Mouse (Mus musculus): ENCODE measurements at regions not wholly inside any gene's neighbourhood (a gene's known extent, or its start where the extent isn't known, plus 50 kb on each side); places are given as distances from the start of the nearest gene placed in this dataset.

DNA sequence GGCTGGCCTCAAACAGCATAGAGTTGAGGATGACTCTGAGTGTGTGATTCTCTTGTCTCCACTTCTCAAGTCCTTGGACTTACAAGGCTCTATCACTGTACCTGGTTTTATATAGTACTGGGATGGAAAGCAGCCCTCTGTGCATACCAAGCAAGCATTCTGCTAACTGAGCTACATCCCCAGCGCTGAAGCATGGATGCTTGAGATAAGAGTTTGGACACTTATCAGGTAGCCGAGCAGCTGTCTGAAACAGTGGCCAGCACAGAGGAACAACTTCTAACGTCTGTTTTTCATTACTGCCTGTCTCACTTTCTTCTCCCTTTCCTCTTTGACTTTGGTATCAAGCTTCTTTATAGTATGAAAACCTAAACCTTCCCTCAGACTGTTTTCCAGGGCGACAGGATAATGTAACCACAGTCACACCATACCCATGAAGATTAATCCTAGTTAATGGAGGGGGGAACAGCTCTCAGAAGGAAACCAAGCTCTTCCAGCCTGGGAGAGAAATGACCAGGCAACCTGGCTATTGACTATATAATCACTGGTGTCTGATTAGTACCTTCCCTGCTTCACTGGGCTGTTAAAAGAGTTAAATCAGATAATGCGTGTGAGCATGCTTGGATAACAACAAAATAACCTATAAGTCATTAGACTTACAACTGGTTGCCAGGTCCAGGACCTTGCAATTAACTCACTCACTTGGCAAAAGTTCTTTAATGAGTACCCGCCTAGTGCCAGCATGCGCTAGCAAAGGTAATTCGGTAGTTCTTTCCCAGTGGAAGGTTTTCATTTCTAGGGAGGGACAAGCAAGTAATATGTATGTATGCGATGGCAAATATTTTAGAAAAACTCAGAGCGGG is 382.5 kb downstream of the Brinp2 start:
- Histone ChIP-seq H3K27ac (ENCODE audit: low read depth, low read length) (no peak overlapping the region), H3K4me3 (ENCODE audit: low read depth, low read length) (no peak overlapping the region), H3K4me2 (ENCODE audit: low read depth, low read length, poor library complexity, severe bottlenecking) (no peak overlapping the region), H3K4me1 (ENCODE audit: insufficient read depth, low read length) (no peaks in the 10 kb centered on the region), H3K27me3 (ENCODE audit: insufficient read depth, low read length) (no peaks in the 10 kb centered on the region), H3K36me3 (ENCODE audit: insufficient read depth, low read length) (no peaks in the 10 kb centered on the region), H3K9me3 (ENCODE audit: low read length) (no peaks in the 10 kb centered on the region), H3K9ac (replicated peaks; ENCODE audit: low read length, poor library complexity, severe bottlenecking) (no peak overlapping the region)
- 86% methylated on average over 10 of the region's 10 CpGs for WGBS
- ATAC-seq (ENCODE audit: low FRiP score) (no peak), DNase-seq (ENCODE audit: low spot score) (no peak)
- TF ChIP-seq CTCF (IDR thresholded peaks at IDR 0.05): no peak

DNA sequence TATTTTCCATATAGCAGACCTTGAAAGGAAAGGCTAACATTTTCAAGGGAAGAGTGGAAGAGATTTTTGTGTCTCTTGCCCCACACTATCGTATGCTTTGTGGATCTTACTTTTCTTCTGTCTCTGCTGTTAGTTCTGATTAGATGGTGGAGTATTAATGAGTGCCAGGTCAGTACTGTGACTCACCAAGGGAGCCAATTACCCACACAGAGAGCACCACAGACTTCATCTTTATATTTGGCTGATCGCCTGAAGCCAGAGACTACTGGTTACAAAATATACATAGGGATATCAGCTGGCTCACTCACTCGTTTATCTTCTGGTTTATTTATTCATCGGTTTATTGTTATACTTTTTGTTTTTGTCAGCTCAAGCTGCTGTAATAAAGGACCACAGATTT is 381.5 kb downstream of the Brinp2 start:
- no peaks in the 10 kb centered on the region for H3K4me1 ChIP-seq (ENCODE audit: insufficient read depth, low read length)
- no peak overlapping the region for H3K4me2 ChIP-seq (ENCODE audit: low read depth, low read length, poor library complexity, severe bottlenecking)
- H3K27ac ChIP-seq (ENCODE audit: low read depth, low read length): no peak overlapping the region
- ATAC-seq (ENCODE audit: low FRiP score): no peak
- H3K27me3 ChIP-seq (ENCODE audit: insufficient read depth, low read length): no peaks in the 10 kb centered on the region
- no peak overlapping the region for H3K9ac ChIP-seq (replicated peaks; ENCODE audit: low read length, poor library complexity, severe bottlenecking)
- no peak overlapping the region for H3K4me3 ChIP-seq (ENCODE audit: low read depth, low read length)
- H3K9me3 ChIP-seq (ENCODE audit: low read length): no peaks in the 10 kb centered on the region
- TF ChIP-seq CTCF (IDR thresholded peaks at IDR 0.05): no peak
- no peak for DNase-seq (ENCODE audit: low spot score)
- no peaks in the 10 kb centered on the region for H3K36me3 ChIP-seq (ENCODE audit: insufficient read depth, low read length)
- 65% methylated on average over 4 of the region's 4 CpGs for WGBS

DNA sequence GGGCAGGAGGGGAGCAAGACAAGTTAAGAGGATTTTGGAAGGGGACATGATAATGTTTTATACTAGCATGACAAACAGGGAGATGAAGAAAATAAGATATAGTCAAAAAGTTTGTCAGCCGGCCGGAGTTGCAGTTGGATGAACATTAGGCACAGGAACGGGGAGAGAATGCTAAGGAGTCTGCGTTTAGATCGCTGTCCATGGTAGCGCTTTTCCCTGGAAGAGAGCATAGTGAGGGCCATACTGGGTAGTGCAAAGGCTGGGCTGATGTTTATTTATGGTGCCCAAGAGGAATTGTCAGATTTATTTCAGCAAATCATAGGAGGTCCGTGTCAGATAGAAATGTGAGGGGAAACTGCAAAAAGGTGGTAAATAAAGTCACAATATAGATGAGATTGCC is 337.0 kb downstream of the Brinp2 start:
- Histone ChIP-seq H3K27me3 (ENCODE audit: insufficient read depth, low read length) (no peaks in the 10 kb centered on the region), H3K4me1 (ENCODE audit: insufficient read depth, low read length) (no peaks in the 10 kb centered on the region), H3K36me3 (ENCODE audit: insufficient read depth, low read length) (no peaks in the 10 kb centered on the region), H3K27ac (ENCODE audit: low read depth, low read length) (no peak overlapping the region), H3K4me3 (ENCODE audit: low read depth, low read length) (no peak overlapping the region), H3K9ac (replicated peaks; ENCODE audit: low read length, poor library complexity, severe bottlenecking) (no peak overlapping the region), H3K9me3 (ENCODE audit: low read length) (no peaks in the 10 kb centered on the region), H3K4me2 (ENCODE audit: low read depth, low read length, poor library complexity, severe bottlenecking) (no peak overlapping the region)
- WGBS: 29% methylated on average over 7 of the region's 7 CpGs
- DNase-seq (ENCODE audit: low spot score) (no peak), ATAC-seq (ENCODE audit: low FRiP score) (no peak)
- no peak for TF ChIP-seq CTCF (IDR thresholded peaks at IDR 0.05)

DNA sequence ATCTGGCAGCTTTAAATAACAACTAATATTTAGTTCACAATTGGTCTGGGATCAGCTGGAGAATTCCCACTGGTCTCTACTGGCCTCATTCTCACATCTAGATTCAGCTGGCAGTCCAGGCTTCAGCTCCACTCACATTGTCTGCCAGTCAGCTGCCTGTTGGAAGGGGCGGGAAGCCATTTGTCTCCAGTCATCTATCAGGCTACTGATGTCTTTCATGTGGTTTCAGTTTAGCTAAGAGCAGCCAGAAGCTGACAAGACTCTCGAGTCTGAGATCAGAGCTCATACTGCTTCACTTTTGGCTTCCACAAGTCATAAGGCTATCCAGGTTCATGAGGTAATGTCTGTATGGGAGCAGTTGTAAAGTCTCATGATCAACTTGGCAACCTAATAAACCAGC is 316.4 kb downstream of the Brinp2 start:
- 49% methylated on average over 2 of the region's 2 CpGs for WGBS
- Histone ChIP-seq H3K4me1 (ENCODE audit: insufficient read depth, low read length) (no peaks in the 10 kb centered on the region), H3K4me3 (ENCODE audit: low read depth, low read length) (no peak overlapping the region), H3K9ac (replicated peaks; ENCODE audit: low read length, poor library complexity, severe bottlenecking) (no peak overlapping the region), H3K36me3 (ENCODE audit: insufficient read depth, low read length) (no peaks in the 10 kb centered on the region), H3K4me2 (ENCODE audit: low read depth, low read length, poor library complexity, severe bottlenecking) (no peak overlapping the region), H3K27me3 (ENCODE audit: insufficient read depth, low read length) (no peaks in the 10 kb centered on the region), H3K27ac (ENCODE audit: low read depth, low read length) (no peak overlapping the region), H3K9me3 (ENCODE audit: low read length) (no peaks in the 10 kb centered on the region)
- no peak for TF ChIP-seq CTCF (IDR thresholded peaks at IDR 0.05)
- no peak for ATAC-seq (ENCODE audit: low FRiP score)
- DNase-seq (ENCODE audit: low spot score): no peak

DNA sequence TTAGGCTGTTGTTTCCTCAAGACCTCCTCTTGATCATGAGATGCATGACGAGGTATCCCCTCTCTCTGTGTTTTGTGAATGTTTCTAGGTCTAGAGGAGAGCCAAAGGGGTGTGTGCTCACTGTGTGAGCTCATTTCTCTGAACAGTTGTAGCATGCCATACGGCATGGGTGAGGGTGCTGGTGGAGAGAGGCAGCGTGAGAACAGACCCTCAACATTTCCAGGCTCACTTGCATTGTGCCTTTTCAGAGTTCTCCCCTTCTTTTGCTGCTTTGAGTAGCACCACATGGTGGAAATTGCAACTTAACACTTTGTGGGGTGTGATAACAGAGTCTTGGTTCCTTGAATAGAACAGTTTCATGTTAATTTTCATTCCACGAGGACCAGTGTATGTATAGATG is 315.8 kb downstream of the Brinp2 start:
- no peaks in the 10 kb centered on the region for H3K27me3 ChIP-seq (ENCODE audit: insufficient read depth, low read length)
- ATAC-seq (ENCODE audit: low FRiP score) (no peak), DNase-seq (ENCODE audit: low spot score) (no peak)
- WGBS: 79% methylated on average over 4 of the region's 4 CpGs
- H3K9me3 ChIP-seq (ENCODE audit: low read length): no peaks in the 10 kb centered on the region
- TF ChIP-seq CTCF (IDR thresholded peaks at IDR 0.05): no peak
- H3K4me1 ChIP-seq (ENCODE audit: insufficient read depth, low read length): no peaks in the 10 kb centered on the region
- no peak overlapping the region for H3K27ac ChIP-seq (ENCODE audit: low read depth, low read length)
- H3K36me3 ChIP-seq (ENCODE audit: insufficient read depth, low read length): no peaks in the 10 kb centered on the region
- no peak overlapping the region for H3K4me3 ChIP-seq (ENCODE audit: low read depth, low read length)
- H3K9ac ChIP-seq (replicated peaks; ENCODE audit: low read length, poor library complexity, severe bottlenecking): no peak overlapping the region
- no peak overlapping the region for H3K4me2 ChIP-seq (ENCODE audit: low read depth, low read length, poor library complexity, severe bottlenecking)

DNA sequence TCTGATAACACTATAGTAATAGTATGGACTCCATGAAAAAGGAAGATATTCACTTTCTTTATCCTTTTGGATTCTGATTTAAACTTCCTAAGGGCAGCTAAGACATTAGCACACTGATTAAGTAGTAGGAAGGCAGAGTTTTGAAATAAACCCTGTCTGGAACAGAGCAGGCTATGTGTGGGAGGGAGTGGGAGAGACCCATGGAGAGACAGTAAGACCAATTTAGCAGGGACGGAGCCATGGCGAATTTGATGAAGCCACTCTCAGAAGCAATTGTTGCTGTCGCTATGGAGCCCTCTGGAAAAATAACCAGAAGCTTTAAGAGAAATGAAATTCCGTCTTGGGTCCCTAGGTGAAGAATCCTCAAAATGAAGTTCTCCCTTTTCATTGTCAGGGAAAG is 303.5 kb downstream of the Brinp2 start:
- ATAC-seq (ENCODE audit: low FRiP score): no peak
- no peaks in the 10 kb centered on the region for H3K9me3 ChIP-seq (ENCODE audit: low read length)
- WGBS: 60% methylated on average over 4 of the region's 4 CpGs
- no peak overlapping the region for H3K27ac ChIP-seq (ENCODE audit: low read depth, low read length)
- H3K27me3 ChIP-seq (ENCODE audit: insufficient read depth, low read length): no peaks in the 10 kb centered on the region
- H3K9ac ChIP-seq (replicated peaks; ENCODE audit: low read length, poor library complexity, severe bottlenecking): no peak overlapping the region
- H3K36me3 ChIP-seq (ENCODE audit: insufficient read depth, low read length): no peaks in the 10 kb centered on the region
- no peak overlapping the region for H3K4me2 ChIP-seq (ENCODE audit: low read depth, low read length, poor library complexity, severe bottlenecking)
- no peak overlapping the region for H3K4me3 ChIP-seq (ENCODE audit: low read depth, low read length)
- DNase-seq (ENCODE audit: low spot score): no peak
- no peak for TF ChIP-seq CTCF (IDR thresholded peaks at IDR 0.05)
- H3K4me1 ChIP-seq (ENCODE audit: insufficient read depth, low read length): no peaks in the 10 kb centered on the region

Measured in midbrain, postnatal 0 days (tissue).